Mouse (Mus musculus): Measurements from ENCODE around the gene Zfp36. TPM values are rescaled to one million over a fixed set of nuclear protein-coding genes. Genes with fewer than 3 reads are reported as not detected.

Gene Zfp36
- polyA plus RNA-seq, 3 experiments from 2014 or later: 100 to 211 (median 148) TPM

DNA sequence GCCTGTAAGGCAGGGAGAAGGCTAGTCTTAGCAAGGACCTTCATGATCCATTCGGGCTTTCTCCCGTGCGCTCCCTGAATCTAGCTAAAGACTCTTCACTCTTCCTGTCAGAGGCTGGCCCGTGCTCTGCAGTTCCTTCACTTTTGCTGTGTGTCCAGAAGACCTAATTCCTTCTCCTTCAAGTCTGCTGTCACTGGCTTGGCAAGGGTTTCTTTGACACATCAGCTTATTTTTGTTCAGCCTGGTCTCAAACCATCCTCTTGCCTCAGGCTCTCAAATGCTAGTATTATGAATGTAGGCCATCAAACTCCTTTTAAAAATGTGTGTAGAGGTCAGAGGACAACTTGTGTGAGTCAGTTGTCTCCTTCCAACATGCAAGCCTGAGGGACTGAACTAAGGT is 3.6 kb upstream of the Zfp36 start:
- ATAC-seq: no peak

DNA sequence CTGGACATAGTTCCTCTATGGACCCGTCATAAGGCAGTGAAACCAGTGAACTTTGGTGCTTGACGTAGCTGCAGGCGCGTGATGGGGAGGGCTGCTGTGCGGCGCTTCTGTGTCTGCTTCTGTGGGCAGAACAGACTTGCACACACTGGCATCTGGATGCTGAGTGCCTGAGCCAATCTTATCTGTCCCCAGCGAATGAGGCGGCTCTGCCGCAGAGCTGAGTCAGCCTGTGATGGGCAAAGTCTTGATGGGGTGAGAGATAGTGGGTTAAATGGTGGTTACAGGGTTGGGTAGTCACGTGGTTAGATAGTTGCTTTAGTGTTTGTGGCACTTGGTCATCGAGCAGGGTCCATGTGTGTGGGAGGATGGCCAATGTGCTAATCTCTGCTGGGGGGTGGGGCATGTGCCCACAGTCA is 2.9 kb upstream of the Zfp36 start:
- ATAC-seq: peak; percentile 39

DNA sequence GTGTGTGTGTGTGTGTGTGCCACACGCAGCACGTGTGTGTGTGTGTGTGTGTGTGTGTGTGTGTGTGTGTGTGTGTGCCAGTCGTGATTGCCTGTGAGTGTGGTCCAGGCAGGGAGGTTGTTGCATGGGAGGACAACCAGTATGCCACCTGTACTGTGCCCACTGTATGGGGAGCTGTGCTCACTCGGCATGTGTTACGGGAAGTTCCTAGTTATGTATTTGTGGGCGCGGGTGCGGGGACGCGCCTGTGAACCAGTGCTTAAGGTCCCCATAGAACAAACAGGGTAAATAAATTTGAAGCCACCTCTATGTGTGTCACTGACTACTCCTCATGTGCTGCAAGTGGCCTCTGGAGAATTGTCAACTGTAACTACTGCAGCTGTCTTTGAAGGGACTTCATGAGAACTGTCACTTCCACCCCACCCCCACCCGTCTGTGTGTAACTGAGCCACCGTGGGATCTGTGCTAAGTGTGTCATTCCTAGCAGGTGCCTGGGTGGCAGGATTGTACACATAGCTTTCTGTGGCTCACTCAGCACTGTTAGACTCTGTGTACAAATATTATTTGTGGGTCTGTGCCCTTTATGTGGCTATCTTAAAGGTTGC is 2.4 kb upstream of the Zfp36 start:
- peak; percentile 8 for ATAC-seq

DNA sequence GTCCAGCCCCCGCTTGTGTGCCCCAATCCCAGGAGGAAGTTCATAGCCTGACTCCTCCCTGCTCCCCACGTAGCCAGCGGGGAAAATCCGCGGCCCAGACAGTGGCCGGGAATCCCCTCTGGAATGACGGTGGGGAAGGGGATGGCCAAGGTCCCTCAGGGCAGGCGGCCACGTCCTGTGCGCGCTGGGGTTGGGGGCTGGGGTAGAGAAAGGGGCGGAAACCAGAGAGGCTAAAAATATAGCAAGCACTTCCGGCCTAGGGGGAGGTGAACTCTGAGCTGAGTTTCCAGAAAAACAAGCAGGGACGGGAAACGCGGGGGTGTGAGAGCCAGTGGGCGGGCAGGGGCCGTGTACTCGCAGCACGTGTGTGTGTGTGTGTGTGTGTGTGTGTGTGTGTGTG is 1.9 kb upstream of the Zfp36 start:
- peak; percentile 25 for ATAC-seq

DNA sequence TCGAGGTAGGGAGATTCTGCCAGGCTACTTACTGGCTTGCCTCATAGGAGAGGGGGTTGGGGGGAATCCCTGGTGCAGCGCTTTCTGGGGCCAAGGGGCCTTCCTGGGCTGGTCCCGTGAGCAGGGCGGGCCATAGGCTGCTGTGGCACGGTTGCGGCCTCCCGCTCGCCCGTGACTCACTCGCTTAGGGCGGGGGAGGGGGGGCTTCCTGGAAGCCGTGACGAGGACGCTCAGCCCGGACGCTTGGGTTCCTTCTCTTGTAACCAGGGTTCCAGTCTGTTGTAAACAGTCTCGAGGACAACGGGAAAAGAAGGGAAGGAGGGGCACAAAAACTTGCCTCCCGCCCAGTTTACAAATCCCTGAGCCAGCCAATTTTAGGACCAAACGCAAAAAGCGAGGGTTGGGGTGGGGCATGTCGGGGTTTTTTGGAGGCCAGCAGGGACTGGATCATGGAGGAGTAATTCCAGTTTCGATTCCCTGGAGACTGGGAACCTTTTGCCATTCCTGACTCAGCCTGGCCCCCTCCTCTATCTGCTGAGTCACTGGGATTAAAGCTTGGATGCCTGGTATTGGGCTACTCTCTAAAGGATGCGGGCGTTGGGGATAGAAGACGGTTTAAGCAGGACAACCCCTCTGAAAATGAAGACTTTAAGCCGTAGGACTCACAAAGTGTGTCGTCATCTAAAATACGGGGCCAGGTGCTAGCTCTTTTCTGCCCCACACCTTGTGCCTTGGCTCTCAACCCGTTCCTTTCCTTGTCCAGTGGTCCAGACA is 1.2 kb upstream of the Zfp36 start:
- ATAC-seq: peak; percentile 51

DNA sequence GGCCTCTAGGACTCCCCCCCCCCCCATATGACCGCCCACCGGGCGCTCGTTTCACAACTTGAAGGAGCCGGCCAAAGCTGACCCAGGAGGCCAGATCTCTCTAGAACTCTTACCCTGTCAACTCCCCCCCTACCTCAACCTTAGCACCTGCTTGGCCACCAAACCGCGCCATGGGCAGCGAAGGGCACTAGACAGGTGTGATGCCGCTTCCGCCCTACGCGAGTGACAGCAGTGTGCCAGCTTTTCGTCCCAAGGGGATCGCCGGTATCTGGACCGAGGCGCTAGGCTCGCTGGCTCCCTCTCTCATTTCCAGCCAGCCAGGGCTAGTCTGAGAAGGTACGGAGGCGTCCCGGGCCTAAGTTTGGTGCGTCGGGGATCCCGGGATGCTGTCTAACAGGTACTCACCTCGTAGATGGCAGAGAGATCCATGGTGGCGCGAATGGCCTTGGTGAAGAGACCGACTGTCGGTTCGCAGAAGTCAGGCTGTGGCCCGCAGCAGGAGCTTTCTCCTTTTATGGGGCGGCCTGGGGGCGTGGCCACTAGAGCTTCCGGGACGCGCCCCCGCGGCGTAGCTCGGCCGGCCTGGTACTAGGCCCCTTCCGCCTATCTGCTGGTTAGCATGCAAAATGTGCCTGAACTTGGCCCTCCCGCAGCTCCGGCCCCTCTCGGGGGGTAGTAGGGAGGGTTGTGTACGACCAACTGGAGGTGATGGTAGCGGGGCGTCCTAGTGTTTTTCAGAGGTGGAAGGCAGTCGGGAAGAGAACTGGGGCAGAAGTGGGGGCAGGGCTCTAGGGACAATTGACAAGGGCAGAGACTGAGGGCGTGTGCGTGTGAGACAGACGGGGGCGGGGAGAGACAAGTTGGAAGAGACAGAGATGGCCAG is 1.0 kb downstream of the Zfp36 start:
- ATAC-seq: peak; percentile 31

DNA sequence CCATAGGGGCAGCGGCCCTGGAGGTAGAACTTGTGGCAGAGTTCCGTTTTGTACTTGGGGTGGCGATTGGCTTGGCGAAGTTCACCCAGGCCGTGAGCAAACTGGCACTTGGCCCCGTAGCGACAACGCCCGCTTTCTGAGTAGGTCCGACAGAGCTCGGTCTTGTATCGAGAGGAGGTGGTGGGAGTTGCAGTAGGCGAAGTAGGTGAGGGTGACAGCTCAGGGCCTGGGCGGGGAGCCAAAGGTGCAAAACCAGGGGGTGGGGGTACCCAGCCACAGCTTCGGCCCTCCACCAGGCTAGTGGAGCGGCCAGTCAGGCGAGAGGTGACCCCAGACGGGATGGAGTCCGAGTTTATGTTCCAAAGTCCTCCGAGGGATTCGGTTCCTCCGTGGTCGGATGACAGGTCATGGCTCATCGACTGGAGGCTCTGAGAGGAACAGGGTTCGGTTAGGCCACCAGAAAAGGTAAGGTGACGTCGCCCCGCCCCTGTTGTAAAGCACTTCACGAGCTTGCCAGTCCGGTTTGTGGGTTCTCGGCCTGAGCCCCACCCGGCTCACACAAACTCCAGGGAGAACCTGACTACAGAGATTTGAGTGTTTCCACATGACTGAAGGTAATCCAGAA is 1.9 kb downstream of the Zfp36 start:
- no peak for ATAC-seq

DNA sequence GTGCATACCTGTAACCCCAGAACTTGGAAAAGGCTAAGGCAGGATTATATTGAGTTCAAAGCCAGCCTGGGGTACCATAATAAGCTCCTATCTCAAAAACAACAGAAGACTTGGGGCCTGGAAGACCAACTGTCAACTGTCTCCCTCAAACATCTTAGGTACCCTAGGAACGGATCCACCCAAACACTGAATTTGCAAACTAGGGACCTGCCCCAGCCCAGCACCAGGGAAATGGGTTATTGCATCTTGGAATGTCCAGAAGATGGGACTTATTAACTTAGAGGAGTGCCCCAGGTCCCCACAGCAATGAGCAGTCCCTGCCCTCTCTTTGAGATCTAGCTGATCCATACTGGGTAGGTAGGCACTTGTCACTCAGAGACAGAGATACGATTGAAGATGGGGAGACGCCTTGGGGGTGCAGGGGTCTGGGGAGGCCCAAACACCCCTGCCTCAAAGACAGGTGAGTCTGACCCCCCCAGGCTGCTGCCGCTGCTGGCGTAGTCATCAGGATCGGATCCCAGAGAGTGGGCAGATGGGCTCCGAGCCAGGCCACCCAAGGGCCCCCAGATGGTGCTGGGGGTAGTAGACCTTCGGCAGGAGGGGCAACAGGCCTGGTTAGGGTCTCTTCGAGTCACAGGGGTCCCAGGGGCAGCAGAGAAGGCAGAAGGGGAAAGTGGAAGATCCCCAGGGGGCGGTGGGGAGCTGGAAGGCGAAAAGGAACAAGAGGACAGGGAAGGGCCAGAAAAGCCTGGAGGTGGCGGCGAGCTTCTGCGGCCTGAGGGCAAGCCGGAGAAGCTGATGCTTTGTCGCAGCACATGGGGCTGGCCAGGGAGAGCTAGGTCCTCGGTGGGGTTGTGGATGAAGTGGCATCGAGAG is 2.6 kb downstream of the Zfp36 start:
- no peak for ATAC-seq

DNA sequence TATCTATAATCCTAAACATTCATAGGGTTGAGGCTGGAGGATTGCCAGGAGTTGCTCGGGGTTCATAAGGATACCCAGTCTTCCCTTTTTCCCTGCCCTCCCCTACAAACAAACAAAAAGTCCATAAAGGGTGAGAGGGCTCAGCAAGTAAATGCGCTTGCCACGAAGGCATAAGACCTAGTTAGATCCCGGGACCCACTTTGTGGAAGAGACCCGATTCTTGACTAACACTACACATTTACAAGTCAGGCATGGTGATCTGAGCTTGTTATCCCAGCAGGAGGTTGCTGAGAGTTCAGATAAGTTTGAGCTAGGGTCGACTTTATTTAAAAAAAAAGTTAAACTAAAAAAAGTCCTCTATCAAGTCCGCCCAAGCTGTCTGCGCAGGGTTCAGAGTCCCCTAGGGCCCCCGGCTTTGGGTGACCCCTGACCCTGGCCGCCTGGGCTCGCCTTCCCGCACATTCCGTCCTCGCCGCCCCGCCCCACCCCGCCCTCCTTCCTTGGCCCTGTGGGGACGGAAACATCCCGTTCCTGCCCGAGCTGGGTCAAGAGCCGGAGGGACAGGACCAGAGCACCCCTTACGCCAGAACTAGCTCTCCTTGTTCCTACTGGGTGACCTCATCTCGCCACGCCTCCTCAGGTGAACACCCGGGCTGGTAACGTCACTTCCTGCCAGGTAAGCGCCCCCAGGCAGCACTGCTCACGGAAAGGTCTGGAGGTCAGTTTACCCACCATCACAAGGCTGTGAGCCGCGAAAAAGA is 3.9 kb downstream of the Zfp36 start:
- no peak for ATAC-seq

DNA sequence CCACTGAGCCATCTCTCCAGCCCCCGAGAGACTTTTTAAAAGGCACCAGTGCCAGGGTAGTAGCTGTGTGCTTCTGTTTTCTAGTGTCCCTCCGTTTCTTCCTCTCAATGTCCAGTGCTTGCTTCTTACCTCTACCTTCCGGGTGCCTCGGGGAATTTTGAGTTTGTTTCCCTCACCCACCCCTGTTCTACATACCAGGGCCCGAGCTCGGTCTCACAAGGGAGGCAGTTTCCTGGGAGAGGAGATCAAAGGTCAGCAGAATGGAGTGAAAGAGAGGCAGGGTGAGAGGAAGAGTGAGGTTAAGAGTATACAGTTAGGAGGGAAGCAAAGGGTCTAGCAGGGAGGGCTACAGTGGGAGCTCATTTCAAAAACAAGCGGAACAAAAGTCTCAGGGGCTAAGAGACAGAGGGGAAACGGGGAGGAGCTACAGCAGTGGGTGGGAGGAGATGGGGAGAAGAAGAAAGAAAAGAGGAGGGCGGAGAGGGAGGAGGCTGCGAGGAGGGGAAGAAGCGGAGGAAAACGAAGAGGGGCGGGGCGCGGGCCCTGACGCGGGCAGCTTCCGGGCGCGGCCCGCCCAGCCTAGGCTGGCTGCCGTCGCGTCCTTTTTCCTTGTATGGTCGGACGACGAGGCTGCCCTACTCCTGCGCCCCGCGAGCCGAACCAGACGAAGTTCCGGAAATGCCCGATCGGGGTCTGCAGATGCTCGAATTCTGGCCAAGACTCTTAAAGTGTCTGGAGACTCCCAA is 4.7 kb downstream of the Zfp36 start:
- peak; percentile 45 for ATAC-seq

DNA sequence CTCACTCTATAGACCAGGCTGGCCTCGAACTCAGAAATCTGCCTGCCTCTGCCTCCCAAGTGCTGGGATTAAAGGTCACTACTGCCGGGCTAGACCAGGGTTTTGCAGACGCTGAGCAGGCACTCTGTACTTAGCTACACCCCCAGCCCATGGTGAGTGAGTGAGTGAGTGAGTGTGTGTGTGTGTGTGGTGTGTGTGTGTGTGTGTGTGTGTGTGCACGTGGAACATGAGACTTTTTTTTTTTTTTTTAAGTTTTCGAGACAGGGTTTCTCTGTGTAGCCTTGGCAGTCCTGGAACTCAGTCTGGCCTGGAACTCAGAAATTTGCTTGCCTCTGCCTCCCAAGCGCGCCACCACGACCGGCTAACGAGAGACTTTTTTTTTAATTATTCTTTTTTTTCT is 5.4 kb downstream of the Zfp36 start:
- ATAC-seq: no peak

DNA sequence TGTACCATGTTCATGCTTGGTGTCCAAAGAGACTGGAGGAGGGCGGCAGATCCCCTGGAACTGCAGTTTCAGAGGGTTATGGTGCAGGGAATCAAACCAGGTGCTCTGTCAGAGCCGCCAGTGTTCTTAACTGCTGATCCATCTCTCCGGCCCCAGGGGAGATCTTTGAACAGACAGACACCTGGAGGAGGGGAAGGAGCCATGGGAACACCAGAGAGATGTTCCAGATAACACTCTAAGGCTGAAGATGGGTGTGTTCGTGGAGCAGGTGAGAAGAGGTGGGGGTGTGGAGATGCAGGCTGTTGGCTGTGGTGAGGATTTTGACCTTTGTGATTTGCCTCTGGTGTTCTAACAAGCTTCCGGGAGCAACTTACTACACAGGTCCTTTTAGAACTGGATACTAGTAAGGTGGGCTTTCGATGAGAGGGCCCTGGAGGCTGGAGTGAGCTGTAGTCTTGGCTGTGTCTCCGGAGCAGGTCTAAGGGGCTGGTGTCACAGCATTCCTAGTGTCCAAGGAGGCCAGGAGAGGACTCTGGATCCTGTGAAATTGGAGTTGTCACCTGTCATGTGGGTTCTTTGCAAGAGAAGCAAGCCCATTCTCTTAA is 6.1 kb downstream of the Zfp36 start:
- no peak for ATAC-seq

DNA sequence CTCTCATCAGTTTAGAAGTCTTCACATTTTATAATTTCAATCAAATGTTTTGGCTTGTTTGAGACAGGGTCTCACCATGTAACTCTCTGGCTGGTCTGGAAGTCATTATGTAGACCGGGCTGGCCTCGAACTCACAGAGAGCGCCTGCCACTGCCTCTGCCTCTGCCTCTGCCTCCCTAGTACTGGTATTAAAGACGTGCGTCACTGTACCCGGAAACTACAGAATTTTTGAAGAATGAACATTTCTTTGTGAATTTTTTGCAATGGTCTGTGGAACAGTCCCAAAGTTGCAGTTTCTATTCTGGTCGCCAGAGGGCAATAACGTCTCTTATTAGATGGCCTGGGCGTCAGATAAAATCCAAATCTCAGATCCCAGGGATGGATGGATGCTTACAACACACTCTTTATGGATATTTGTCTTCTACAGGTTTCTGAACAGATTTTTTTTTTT is 6.9 kb downstream of the Zfp36 start:
- ATAC-seq: peak; percentile 36

DNA sequence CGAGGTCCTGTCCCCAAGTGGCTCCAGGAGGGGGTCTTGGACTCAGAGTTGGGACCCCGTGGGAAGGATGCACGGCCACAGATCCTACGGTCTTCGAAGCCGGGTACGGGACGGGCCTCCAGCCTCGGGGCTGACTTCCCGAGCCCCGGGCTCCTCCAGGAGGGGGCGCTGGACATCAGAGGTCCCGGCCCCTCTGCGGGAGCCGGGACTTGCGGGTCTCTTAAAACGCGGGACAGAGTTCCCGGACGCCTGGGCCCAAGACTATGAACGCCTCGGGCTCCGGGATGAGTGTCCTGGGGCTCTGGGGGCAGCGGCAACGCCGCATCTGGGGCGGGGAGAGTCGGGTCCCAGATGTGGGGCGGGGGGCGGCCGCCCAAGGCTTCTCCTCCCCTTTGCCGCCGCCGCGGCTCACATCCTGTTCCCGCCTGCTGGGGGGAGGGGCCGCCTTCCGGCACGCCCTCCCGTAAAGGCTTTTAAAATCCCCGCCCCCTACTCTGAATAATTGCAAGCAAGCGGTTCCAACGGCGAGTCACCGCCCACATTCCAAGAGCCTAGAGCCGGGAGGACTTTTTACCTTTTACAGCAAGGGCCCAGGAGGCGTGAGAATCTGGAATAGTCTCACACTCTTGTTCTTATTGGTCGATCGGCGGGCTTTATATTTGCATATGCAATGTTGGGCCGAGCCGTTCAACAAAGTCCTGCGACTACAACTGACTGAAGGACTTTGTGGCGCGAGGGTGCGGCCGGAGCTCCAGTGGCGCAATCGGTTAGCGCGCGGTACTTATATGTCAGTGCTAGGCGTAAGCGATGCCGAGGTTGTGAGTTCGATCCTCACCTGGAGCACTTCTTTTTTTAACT is 7.6 kb downstream of the Zfp36 start, which contains the start of gene Plekhg2:
Gene Plekhg2 (minus strand): TSS at position 349 of the 858 bp plus-strand sequence.
- ATAC-seq: peak; percentile 63

DNA sequence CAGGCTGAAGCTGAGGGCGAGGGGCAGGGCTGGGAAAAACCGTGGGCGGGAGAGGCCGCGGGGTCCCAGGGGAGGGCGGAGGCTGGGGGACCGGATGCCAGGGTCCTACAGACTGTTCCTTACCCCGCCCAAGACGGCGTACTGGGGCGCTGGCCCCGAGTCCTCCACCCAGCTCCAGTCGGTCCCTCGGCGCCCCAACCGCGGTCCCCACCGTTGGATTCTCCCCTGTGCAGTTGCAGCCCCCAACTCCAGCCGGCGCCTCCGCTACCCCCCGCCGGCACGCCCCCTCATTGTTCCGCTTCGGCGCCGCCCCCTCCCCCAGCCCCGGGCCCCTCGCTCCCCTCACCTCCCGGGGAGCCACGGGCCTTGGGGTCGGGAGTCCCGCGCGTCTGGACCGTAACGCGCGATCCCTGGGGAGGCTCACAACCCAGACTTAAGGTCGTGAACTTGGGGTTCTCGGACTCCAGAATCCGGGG is 8.5 kb downstream of the Zfp36 start:
- ATAC-seq: no peak

DNA sequence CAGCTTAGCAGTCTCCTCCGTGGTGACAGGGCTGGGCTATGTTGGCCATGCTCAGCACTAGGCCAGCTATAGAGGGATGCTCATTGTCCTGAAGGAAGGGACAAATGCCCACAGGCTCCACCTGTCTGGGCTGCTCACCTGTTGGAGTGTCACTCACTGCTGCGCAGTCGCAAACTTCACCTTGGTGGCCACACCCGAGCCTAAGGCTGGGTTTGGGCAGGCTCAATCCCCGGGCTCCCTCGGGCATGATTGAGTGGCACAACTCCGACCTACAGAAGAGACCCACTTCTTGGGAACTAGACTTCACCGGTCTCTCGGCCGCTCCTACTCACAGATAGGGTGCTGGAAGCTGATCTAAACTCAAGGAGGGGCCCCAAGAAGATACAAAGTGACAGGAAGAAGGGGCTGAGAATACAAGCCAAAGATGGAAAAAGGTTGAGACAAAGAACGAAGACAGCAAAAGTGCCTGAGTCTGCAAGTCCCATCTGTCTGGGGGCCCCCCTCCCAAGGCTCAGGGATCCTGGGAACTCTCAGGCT is 9.0 kb downstream of the Zfp36 start:
- no peak for ATAC-seq

DNA sequence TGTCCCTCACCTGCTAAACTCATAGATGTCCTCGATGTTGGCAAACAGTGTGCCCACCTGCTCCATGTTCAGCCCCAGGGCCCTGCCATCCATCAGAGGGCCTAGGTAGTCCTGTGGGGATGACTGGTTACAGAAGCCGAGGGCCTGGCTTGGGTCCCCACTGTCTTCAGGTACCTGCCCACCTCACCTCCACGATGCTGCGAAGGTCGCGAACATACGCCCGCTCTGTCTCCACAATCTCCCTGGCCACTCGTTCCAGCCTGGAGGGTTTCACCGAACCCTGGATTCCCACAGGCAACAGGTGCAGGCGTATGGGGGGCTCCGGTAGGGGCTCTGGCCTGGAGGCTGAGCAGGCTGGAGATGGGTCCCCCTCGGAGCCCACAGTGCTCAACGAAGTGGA is 10.0 kb downstream of the Zfp36 start:
- no peak for ATAC-seq

DNA sequence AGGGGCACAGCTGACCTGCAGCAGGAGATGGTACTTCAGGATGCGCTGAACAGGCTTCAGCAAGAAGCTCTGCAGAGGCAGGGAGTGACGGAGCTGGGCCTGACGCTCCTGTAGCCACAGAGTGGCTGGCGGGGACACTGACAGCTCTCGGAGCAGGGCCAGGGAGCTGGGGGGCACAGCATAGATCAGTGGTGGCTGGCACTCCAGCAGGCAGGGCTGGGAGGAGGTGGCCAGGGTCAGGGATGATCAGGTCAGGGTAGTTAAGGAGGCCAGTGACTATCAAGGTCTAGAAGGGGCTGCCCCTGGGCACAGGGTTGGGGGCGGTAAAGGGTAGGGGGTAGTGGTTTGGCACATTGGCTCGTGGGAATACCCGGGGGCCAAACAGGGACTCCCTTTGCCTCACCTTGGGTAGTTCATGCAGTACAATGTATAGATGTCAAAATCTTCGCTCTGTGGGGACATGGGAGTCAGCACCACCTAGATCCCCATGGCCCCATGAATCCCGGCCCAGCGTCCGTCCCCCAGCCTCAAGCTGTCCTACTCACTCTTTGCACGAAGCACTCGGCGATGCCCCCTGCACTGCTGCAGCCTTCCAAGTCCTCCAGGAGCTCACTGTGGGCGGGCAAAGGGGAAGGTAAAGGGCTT is 11.7 kb downstream of the Zfp36 start:
- ATAC-seq: no peak
